Mouse (Mus musculus) midbrain, embryonic 14.5 days (tissue): ENCODE measurements at regions not wholly inside any gene's neighbourhood (a gene's known extent, or its start where the extent isn't known, plus 50 kb on each side); places are given as distances from the start of the nearest gene placed in this dataset.

Source experiments
- ATAC-seq: fragments of 200-750 bp; cut with Nextera tagmentation; 2 replicates; pipeline ENCODE4 v1.8.0; 2017; ENCODE audit warnings: moderate number of reproducible peaks, moderate library complexity; ENCODE audit not compliant: low FRiP score, low TSS enrichment
- DNase-seq: peaks from one replicate; pipeline ENCODE4 v3.0.0-alpha.2; 2015
- H3K27ac ChIP-seq: fragments of 300-500 bp; sonication (generic); replicated peaks from 2 replicates; pipeline ENCODE4 v1.5.1; 2014; ENCODE audit warnings: mild to moderate bottlenecking, low read depth, low read length, moderate library complexity
- H3K27me3 ChIP-seq: fragments of 300-500 bp; sonication (generic); 2 replicates; pipeline ENCODE4 v1.6.1; 2014; ENCODE audit warnings: low read length, control low read depth, mixed read lengths; ENCODE audit not compliant: control insufficient read depth, insufficient read depth
- H3K36me3 ChIP-seq: fragments of 300-500 bp; sonication (generic); 2 replicates; pipeline ENCODE4 v1.6.1; 2014; ENCODE audit warnings: low read length, control low read depth; ENCODE audit not compliant: control insufficient read depth, insufficient read depth
- H3K4me1 ChIP-seq: fragments of 300-500 bp; sonication (generic); 2 replicates; pipeline ENCODE4 v1.6.1; 2014; ENCODE audit warnings: mild to moderate bottlenecking, antibody characterized with exemption, low read length, control low read depth; ENCODE audit not compliant: control insufficient read depth, insufficient read depth
- H3K4me2 ChIP-seq: fragments of 300-500 bp; sonication (generic); 2 replicates; pipeline ENCODE4 v1.6.1; 2014; ENCODE audit warnings: mild to moderate bottlenecking, low read length, moderate library complexity
- H3K4me3 ChIP-seq: fragments of 300-500 bp; sonication (generic); replicated peaks from 2 replicates; pipeline ENCODE4 v1.5.1; 2014; ENCODE audit warnings: low read depth, low read length
- H3K9ac ChIP-seq: fragments of 300-500 bp; sonication (generic); replicated peaks from 2 replicates; pipeline ENCODE4 v1.6.1; 2014; ENCODE audit warnings: mild to moderate bottlenecking, low read length, moderate library complexity
- H3K9me3 ChIP-seq: fragments of 300-500 bp; sonication (generic); 2 replicates; pipeline ENCODE4 v1.6.1; 2016; ENCODE audit warnings: low read length, control low read depth, mixed read lengths; ENCODE audit not compliant: control insufficient read depth
- WGBS: fragments of 180-500 bp; shearing (Covaris S2); extraction: QIAGEN DNeasy Blood & Tissue Kit; methylation state at CpG from one replicate; pipeline ENCODE4 v1.1.7; 2014; 5-methylcytosine and 5-hydroxymethylcytosine counted together

- H3K4me1 ChIP-seq, result no peaks in the 10 kb centered on the region
- H3K9me3 ChIP-seq, result no peaks in the 10 kb centered on the region
- H3K36me3 ChIP-seq, result no peaks in the 10 kb centered on the region
- no peak overlapping the region for H3K9ac ChIP-seq
- DNase-seq, result peak; percentile 20
- no peak overlapping the region for H3K27ac ChIP-seq
- no peaks in the 10 kb centered on the region for H3K27me3 ChIP-seq
- H3K4me2 ChIP-seq, result no peak overlapping the region
- WGBS, result 30% methylated on average over 3 of the region's 3 CpGs
- H3K4me3 ChIP-seq, result no peak overlapping the region
- no peak for ATAC-seq
Observed at GRCm38 (mm10) chr3:32277572-32277971, 88.2 kb downstream of the Zmat3 start.

- Histone ChIP-seq H3K9ac (no peak overlapping the region), H3K27ac (no peak overlapping the region), H3K36me3 (no peaks in the 10 kb centered on the region), H3K4me1 (0 out of 2 replicates have a peak, but pooled peaks cover 3% of the 10 kb centered on the region), H3K9me3 (no peaks in the 10 kb centered on the region), H3K4me3 (no peak overlapping the region), H3K4me2 (no peak overlapping the region), H3K27me3 (no peaks in the 10 kb centered on the region)
- ATAC-seq (no peak), DNase-seq (peak; percentile 6)
- 7% methylated on average over 5 of the region's 5 CpGs for WGBS
Observed at GRCm38 (mm10) chr3:32265619-32266222, 100.1 kb downstream of the Zmat3 start.
